Mouse (Mus musculus): Measurements from ENCODE around the gene Baiap2. TPM values are rescaled to one million over a fixed set of nuclear protein-coding genes. Genes with fewer than 3 reads are reported as not detected.

Baiap2 gene
- total and polyA plus RNA-seq, 3 experiments, result 3.4 to 6.7 (median 6.1) TPM

DNA sequence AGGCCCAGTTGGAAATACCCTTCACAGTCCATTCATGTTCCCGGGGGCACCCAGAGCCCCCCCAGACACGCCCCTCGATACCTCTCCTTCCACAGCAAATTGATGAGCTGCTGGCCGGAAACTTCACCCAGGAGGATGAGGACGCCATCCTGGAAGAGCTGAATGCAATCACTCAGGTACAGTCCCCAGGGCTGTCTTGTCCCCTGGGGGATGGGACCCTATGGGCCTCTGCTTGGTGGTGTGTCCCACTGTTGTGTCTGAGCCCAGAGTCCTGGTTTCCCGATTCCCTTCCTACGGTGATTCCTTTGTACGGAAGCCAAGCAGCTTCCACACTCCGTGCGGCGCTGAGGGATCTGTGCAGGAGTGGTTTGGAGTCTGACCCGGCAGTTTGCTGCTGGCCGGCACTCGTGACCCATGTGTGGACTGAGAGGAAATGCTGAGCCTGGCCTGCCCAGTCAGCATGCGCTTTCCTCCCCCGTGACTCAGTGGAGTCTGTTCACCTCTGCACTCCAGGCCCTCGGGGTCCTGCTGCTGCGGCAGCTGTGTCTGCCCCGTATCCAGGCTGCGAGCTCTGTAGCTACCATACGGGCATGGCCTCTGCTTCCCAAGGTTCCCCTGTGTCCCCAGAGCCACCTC, 25.6 kb upstream of the Baiap2 start:
- Histone ChIP-seq H3K9me3 (replicated peaks; ENCODE audit: low read length) (no peaks in the 10 kb centered on the region), H3K36me3 (replicated peaks in 1 of 2; ENCODE audit: control insufficient read depth in 1 of 2, insufficient read depth in 1 of 2, low read length in 1 of 2) (peaks cover 45 to 63% of the 10 kb centered on the region in 2 experiments), H3K4me2 (ENCODE audit: insufficient read depth, low read depth, poor library complexity, severe bottlenecking) (no peak overlapping the region), H3K27me3 (replicated peaks) (no peaks in the 10 kb centered on the region), H3K9ac (ENCODE audit: insufficient read depth, low read depth) (no peak overlapping the region), H3K4me1 (ENCODE audit: control insufficient read depth in 1 of 2, insufficient read depth in 2 of 2) (peaks cover 19 to 28% of the 10 kb centered on the region in 2 experiments), H3K4me3 (replicated peaks in 1 of 3; ENCODE audit: low read depth in 2 of 3, low read length in 2 of 3, poor library complexity in 1 of 3) (no peak overlapping the region), H3K27ac (ENCODE audit: insufficient read depth, low read depth) (no peak overlapping the region), H3K79me2 (replicated peaks; ENCODE audit: control insufficient read depth, extremely low read depth, insufficient read depth, poor library complexity, severe bottlenecking) (0 out of 2 replicates have a peak, but pooled peaks cover 3% of the 10 kb centered on the region)
- in situ Hi-C loops (cut with MboI; ENCODE audit: low pct_ligation_motif_present, low pct_unique_long_range_greater_than_20kb, low sequenced_read_pairs) (loop anchor here (5.0 to 10.0 kb wide), 2 partner anchors 80 to 178 kb away; partner anchors contain the start of genes Ndufaf8 and Tepsin), dilution Hi-C loops (cut with MboI; ENCODE audit: extremely low pct_ligation_motif_present, extremely low pct_unique_long_range_greater_than_20kb, low sequenced_read_pairs) (no loop called here)
- no peak for TF ChIP-seq RAD21 (IDR thresholded peaks at IDR 0.05; ENCODE audit: low read depth, low read length)
- no peak for TF ChIP-seq POLR2AphosphoS2 (IDR thresholded peaks at IDR 0.05; ENCODE audit: low read depth, low read length)
- no peak for TF ChIP-seq IRF4 (IDR thresholded peaks at IDR 0.05; ENCODE audit: low read depth, low read length)
- no peak for TF ChIP-seq CHD2 (IDR thresholded peaks at IDR 0.05; ENCODE audit: low read length)
- TF ChIP-seq SIN3A (IDR thresholded peaks at IDR 0.05; ENCODE audit: low read length), result no peak
- no peak for TF ChIP-seq ETS1 (conservative IDR thresholded peaks at IDR 0.05; ENCODE audit: low read depth, low read length)
- no peak for TF ChIP-seq ELF1 (IDR thresholded peaks at IDR 0.05; ENCODE audit: low read depth, low read length)
- TF ChIP-seq TCF12 (IDR thresholded peaks at IDR 0.05; ENCODE audit: low read depth, low read length), result no peak
- TF ChIP-seq JUN (IDR thresholded peaks at IDR 0.05; ENCODE audit: insufficient read depth, low read depth, low read length), result no peak
- TF ChIP-seq ZNF384 (IDR thresholded peaks at IDR 0.05; ENCODE audit: low read depth, low read length), result no peak
- TF ChIP-seq CTCF (conservative IDR thresholded peaks at IDR 0.05 in 1 of 2, IDR thresholded peaks at IDR 0.05 in 1 of 2; ENCODE audit: low read depth in 2 of 2, low read length in 2 of 2), result no peak
- no peak for TF ChIP-seq MAFK (IDR thresholded peaks at IDR 0.05; ENCODE audit: insufficient replicate concordance, low read length)
- DNase-seq (ENCODE audit: extremely low read depth), result no peak

DNA sequence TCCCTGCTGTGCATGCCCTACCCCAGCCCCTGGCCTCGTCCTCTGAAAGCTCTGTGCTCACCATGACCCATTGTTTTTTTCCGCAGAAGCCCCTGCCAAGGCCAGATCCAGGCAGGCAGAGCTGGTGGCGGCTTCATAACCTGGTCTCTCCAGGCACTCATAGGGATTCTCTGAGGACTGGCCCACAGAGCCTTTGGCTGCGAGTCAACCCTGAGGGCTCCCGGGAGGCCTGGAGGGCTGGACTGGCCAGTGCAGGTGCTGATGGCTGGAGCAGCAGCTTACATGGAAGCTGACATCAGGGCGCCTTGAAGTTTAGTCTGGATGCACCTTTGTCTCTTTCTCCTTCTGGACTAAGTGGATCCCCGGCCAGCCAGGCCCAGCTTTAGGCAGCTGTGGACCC, 24.0 kb upstream of the Baiap2 start:
- Histone ChIP-seq H3K9ac (ENCODE audit: insufficient read depth, low read depth) (no peak overlapping the region), H3K4me2 (ENCODE audit: insufficient read depth, low read depth, poor library complexity, severe bottlenecking) (no peak overlapping the region), H3K27ac (ENCODE audit: insufficient read depth, low read depth) (no peak overlapping the region), H3K4me3 (replicated peaks in 1 of 3; ENCODE audit: low read depth in 2 of 3, low read length in 2 of 3, poor library complexity in 1 of 3) (no peak overlapping the region), H3K9me3 (replicated peaks; ENCODE audit: low read length) (no peaks in the 10 kb centered on the region), H3K27me3 (replicated peaks) (no peaks in the 10 kb centered on the region), H3K36me3 (replicated peaks in 1 of 2; ENCODE audit: control insufficient read depth in 1 of 2, insufficient read depth in 1 of 2, low read length in 1 of 2) (peaks cover 45 to 65% of the 10 kb centered on the region in 2 experiments), H3K4me1 (ENCODE audit: control insufficient read depth in 1 of 2, insufficient read depth in 2 of 2) (peaks cover 15 to 22% of the 10 kb centered on the region in 2 experiments), H3K79me2 (replicated peaks; ENCODE audit: control insufficient read depth, extremely low read depth, insufficient read depth, poor library complexity, severe bottlenecking) (0 out of 2 replicates have a peak, but pooled peaks cover 3% of the 10 kb centered on the region)
- in situ Hi-C loops (cut with MboI; ENCODE audit: low pct_ligation_motif_present, low pct_unique_long_range_greater_than_20kb, low sequenced_read_pairs), result loop anchor here (5.0 to 10.0 kb wide), 2 partner anchors 79 to 176 kb away; partner anchors contain the start of genes Ndufaf8 and Tepsin
- no peak for DNase-seq (ENCODE audit: extremely low read depth)
- TF ChIP-seq IRF4 (IDR thresholded peaks at IDR 0.05; ENCODE audit: low read depth, low read length), result no peak
- TF ChIP-seq TCF12 (IDR thresholded peaks at IDR 0.05; ENCODE audit: low read depth, low read length), result no peak
- dilution Hi-C loops (cut with MboI; ENCODE audit: extremely low pct_ligation_motif_present, extremely low pct_unique_long_range_greater_than_20kb, low sequenced_read_pairs), result no loop called here

All from CH12.LX (cell line).